Mouse (Mus musculus) lung, adult 2 months (tissue): ENCODE results near the gene Csnk1e. TPM values are rescaled to one million over a fixed set of nuclear protein-coding genes. Genes with fewer than 3 reads are reported as not detected.

Experiments
- DNase-seq: peaks from one replicate; pipeline ENCODE4 v3.0.0; 2022
- H3K4me1 ChIP-seq: fragments of 200-500 bp; 2 replicates; pipeline ENCODE4 v1.6.1; 2011; ENCODE audit warnings: low read length; ENCODE audit not compliant: control insufficient read depth, insufficient read depth
- H3K4me3 ChIP-seq: fragments of 200-500 bp; replicated peaks from 2 replicates; pipeline ENCODE3; 2011; ENCODE audit warnings: low read depth, mild to moderate bottlenecking, control low read depth, low read length; ENCODE audit errors: extremely low read depth
- CTCF ChIP-seq: fragments of 200-500 bp; IDR thresholded peaks from 2 replicates; pipeline ENCODE4 v1.5.1; 2011; ENCODE audit warnings: mild to moderate bottlenecking, low read length, control low read depth; ENCODE audit not compliant: insufficient read depth
- POLR2A ChIP-seq: fragments of 200-500 bp; IDR thresholded peaks from 2 replicates; pipeline ENCODE4 v1.6.1; 2011; ENCODE audit warnings: low read depth, mild to moderate bottlenecking, control low read depth, low read length, borderline replicate concordance; ENCODE audit errors: extremely low read depth
- WGBS: fragments of 180-500 bp; shearing (Covaris S2); methylation state at CpG from one replicate; pipeline ENCODE4 v1.1.7; 2018; 5-methylcytosine and 5-hydroxymethylcytosine counted together
- polyA plus RNA-seq: library from polyadenylated mRNA; depleted of rRNA; stranded (reverse); fragments of >200 nt; gene quantifications from 2 replicates; pipeline ENCODE4 v1.2.3, GENCODE M21; 2012

Csnk1e gene
- polyA plus RNA-seq, 1 experiment, result 109 TPM

DNA sequence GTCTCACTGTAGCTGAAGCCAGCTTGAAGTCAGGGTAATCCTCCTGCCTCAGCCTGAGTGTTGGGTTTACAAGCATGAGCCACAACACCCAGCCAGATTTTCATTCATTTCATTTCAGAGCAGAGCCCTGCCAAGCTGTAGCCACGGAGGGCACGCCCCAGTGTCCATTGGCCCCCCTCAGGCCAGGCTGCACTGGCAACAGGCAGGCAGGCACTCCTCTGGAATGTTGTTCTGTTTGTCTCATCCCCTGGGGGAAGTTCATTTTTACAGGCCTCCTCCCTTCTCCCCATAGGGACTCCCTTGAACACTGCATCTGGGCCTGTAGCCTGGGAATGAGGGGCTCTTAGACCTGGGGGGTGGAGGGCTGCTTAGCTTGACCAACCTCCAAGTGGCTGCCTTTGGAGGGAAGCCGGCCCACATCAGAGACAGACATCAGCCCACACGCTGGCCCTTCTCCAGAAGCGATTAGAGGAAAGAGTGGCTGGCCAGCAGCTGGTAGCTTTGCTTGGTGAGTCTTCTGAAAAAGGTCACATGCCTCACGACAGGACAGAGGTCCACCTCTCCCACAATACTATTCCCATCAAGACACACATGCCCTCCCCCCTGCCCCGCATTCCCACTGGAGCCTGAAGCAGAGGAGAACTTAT lies 63.8 kb downstream of the Csnk1e start:
- Histone ChIP-seq H3K4me3 (no peak overlapping the region), H3K4me1 (peaks cover 75% of the 10 kb centered on the region)
- DNase-seq, result peak; percentile 62
- TF ChIP-seq POLR2A (no peak), CTCF (no peak)
- WGBS, result 18% methylated on average over 7 of the region's 7 CpGs

DNA sequence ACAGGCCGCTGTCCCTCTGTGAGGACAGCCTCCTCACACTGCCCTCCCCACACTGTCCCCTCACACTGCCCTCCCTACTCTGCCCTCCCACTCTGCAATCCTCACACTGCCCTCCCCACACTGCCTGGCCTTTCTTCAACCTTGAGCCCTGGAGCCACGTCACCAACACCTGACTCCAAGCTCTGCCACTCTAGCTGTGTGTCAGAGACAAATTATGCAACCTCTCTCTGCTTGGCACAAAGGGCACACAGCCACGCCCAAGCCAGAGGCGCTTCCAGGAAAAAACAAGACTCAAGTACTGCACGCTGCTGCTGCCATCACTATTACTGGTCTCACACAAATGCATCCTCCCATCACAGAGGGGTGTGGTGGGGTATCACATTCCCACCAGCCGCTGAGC lies 64.9 kb downstream of the Csnk1e start:
- no peak overlapping the region for H3K4me3 ChIP-seq
- H3K4me1 ChIP-seq, result peaks cover 71% of the 10 kb centered on the region
- WGBS, result 25% methylated on average over 6 of the region's 6 CpGs
- TF ChIP-seq POLR2A (no peak), CTCF (no peak)
- DNase-seq, result peak; percentile 62

DNA sequence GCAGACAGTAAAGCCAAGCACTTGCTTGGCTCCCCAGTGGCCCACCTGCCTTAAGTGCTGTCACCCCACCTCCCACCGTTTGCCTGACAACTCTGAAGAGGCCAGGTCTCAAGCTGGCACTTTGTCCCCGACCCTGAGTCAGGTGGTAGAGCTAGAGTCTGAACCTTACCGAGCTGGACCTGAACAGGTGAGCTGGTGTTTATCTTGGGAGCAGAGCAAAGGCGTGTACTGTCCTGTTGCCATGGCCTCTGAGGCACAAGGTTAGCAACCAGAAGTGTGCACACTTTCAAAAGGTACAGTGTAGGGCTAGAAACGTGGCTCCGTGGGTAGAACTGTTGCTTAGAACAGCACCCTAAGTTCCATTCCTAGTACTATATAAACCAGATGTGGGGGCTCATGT lies 67.2 kb downstream of the Csnk1e start:
- Histone ChIP-seq H3K4me3 (no peak overlapping the region), H3K4me1 (peaks cover 51% of the 10 kb centered on the region)
- no peak for DNase-seq
- WGBS, result 57% methylated on average over 6 of the region's 6 CpGs
- no peak for TF ChIP-seq CTCF
- TF ChIP-seq POLR2A, result 0 out of 2 replicates have a peak, but pooled peaks have one; percentile 11

DNA sequence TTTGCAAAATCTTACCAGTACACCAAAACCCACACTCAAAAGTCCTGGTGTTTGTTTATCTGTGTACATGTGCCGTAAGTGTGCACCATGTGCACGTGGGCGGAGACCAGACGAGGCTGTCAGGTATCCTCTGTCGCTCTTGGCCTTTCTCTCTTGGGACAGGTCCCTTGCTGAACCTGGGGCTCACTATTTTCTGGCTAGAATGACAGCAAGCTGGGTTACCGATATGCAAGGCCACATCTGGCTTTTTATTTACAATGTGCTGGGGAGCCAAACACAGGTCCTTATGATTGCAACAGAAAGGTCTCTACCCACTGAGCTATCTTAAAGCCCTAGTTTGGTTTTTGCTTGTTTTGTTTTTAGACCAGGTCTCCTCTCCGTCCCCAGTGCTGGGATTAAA lies 67.8 kb downstream of the Csnk1e start:
- no peak for DNase-seq
- no peak overlapping the region for H3K4me3 ChIP-seq
- peaks cover 45% of the 10 kb centered on the region for H3K4me1 ChIP-seq
- TF ChIP-seq POLR2A (no peak), CTCF (no peak)
- 62% methylated on average over 7 of the region's 7 CpGs for WGBS

DNA sequence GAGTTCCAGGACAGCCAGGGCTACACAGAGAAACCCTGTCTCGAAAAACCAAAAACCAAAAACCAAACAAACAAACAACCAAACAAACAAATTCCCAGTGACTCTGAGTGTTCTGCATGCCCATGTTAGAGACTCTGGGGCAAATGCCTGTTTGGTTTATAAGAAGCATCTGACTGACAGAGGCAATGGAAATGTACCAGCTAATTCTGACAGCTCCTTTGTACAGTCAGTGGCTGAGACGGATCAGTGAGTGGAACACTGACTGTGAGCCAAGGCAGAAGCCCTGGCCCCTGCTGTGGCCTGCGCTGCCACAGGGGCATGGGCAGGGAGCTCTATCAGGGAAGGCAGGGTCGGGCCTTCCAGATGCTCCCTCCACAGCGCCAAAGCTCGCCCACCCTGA lies 68.3 kb downstream of the Csnk1e start:
- H3K4me3 ChIP-seq, result no peak overlapping the region
- peaks cover 42% of the 10 kb centered on the region for H3K4me1 ChIP-seq
- 48% methylated on average over 6 of the region's 6 CpGs for WGBS
- TF ChIP-seq CTCF (no peak), POLR2A (no peak)
- DNase-seq, result no peak

DNA sequence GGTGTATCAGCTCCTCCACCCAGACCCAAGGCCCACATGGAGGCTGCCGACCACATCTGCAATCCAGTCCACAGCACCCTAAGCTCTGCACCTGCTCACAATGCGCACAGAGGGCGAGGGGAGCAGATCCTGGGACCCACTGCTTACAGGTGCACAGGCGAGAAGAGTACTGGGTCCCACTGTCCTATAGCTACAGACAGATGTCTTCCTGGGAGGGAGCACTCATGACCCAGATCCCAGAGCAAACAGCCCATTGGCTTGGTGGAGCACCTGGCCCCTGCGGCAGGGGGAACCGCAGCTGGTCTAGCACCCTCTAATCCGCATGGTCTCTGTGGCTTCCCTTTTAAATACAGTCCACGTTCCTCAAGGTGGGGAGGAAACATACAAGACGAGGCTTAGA lies 73.7 kb downstream of the Csnk1e start:
- no peak for DNase-seq
- WGBS, result 77% methylated on average over 9 of the region's 9 CpGs
- H3K4me3 ChIP-seq, result no peak overlapping the region
- peaks cover 32% of the 10 kb centered on the region for H3K4me1 ChIP-seq
- no peak for TF ChIP-seq CTCF
- TF ChIP-seq POLR2A, result no peak

DNA sequence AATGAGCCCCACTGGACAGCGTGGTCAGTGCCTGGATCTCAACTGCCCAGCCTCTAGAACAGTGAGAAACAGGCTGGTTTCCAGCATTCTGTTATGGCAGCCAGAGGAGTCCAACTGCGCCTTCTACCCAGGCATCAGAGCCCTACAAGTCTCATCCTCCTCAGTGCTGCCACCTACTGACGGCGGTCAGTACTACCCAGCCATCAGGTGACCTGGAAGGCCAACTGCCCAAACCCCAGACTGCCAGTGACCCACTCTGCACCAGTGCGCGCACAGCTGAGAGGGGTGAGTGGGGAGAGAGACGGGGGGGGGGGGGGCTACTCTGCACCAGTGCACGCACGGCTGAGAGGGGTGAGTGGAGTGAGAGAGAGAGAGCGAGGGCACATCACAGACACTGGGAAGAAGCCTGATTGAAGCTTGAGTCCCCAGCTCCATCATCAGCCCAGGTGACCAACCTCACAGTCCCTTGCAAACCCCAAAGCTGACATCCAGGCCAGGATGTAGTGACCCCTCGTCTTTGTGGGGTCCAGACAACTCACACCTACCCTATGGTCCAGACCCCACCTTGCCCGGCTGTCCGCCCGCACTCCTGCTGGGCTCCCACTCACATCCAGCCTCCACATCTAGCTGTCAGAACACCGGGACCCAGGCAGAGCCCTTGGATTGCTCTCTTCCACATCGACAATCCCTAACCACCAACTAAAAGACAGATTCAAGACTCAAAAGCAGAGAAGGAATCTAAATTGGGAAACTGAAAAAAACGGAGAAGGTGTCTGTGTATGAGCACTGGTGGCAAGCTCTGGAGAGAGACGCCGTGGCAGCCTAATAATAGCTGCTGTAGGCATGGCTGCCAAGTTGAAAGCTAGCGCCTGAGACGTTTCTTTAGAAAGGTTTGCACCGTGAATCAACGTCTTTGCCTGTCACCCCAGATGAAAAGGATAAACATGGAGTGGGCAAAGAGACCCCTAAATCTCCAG lies 74.6 kb downstream of the Csnk1e start:
- TF ChIP-seq POLR2A (no peak), CTCF (peak; percentile 85)
- DNase-seq, result peak; percentile 81
- Histone ChIP-seq H3K4me1 (peaks cover 32% of the 10 kb centered on the region), H3K4me3 (no peak overlapping the region)
- 37% methylated on average over 23 of the region's 23 CpGs for WGBS

DNA sequence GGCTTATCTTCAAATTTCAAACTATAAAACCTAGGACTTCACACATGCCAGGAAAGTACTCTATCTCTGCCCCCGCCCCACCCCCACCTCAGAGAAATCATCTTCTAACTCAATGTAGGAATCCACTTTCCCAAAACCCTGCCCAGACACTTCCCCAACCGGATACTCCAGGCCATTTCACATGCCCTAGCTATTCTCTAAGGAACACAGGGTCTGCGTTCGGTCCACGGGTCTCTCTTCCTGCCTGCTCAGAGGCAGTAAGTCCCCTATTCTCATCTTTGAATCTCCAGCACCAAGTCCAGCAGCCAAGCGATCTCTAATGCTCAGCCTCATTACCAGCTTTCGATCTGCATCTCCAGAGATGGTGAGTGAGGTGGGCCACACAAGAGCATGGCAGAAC lies 75.7 kb downstream of the Csnk1e start:
- peaks cover 32% of the 10 kb centered on the region for H3K4me1 ChIP-seq
- WGBS, result 68% methylated on average over 7 of the region's 7 CpGs
- H3K4me3 ChIP-seq, result no peak overlapping the region
- no peak for TF ChIP-seq POLR2A
- TF ChIP-seq CTCF, result no peak
- no peak for DNase-seq

DNA sequence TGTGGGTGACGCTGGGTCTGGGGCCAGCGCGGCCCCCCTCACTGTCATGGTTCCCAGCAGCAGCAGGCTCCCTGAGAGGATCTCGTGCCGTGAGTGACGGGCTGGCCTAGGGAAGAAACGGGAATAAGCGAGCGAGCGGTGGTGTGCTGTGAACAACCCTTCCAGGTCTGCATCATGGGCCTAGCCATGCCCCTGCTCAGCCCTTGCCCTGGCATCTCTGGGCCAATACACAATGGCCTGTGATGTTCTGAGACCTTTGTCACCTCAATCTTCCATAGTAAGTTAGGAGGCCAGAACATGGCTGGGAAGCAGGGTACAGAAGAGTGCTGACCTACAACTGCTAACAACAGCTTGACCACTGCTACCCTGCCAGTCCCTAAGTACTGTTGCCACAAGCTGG lies 76.8 kb downstream of the Csnk1e start:
- DNase-seq, result no peak
- 96% methylated on average over 10 of the region's 10 CpGs for WGBS
- peaks cover 32% of the 10 kb centered on the region for H3K4me1 ChIP-seq
- no peak overlapping the region for H3K4me3 ChIP-seq
- TF ChIP-seq POLR2A (no peak), CTCF (no peak)
